ENCODE assay signal across 20 mouse cellular contexts in the genomic region with DNA sequence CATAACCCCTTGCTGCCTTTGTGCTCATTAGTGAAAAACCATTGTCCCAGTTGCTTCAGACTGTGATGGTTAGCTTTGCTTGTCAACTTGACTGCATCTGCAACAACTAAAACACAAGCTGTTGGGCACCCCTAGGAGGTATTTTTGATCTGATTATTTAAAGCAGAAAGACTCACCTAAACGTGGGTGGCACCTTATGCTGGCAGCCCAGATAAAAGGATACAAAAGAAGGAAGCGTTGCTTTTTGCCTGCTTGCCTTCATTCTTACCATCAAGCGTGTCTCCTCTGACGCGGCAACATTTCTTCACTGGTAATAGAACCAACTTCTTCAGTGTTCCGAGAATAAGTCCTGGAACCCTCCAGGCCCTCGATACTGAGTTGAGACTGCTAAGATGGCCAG.
DNase-seq lines count a peak whose midpoint lies in the region; TF ChIP-seq lines count a peak whose summit lies in the region.
"Had no signal": no experiment of that assay in that cellular context is flagged by ENCODE, and none has a peak within 500 bp of the region (broad histone marks: within the 10 kb centered on the region; RNA-seq: fewer than 3 reads in every experiment).

No protein-coding gene starts in this region.

- TF ChIP-seq EP300 in CH12.LX (IDR thresholded peaks at IDR 0.05; ENCODE audit: low read length), result no peak

- H3K36me3 ChIP-seq in CH12.LX (replicated peaks in 1 of 2; ENCODE audit: control insufficient read depth in 1 of 2, insufficient read depth in 1 of 2, low read length in 1 of 2), result no peaks in the 10 kb centered on the region
- no peaks in the 10 kb centered on the region for H3K36me3 ChIP-seq in myocyte (ENCODE audit: control insufficient read depth, insufficient read depth)
- H3K36me3 ChIP-seq: forebrain, embryonic 10.5 days; heart, embryonic 10.5 days; intestine, embryonic 15.5 days; stomach, embryonic 15.5 days had no signal

- H3ac ChIP-seq in myocyte (ENCODE audit: control insufficient read depth, insufficient read length), result no peak overlapping the region

- no peaks in the 10 kb centered on the region for H3K79me2 ChIP-seq in CH12.LX (replicated peaks; ENCODE audit: control insufficient read depth, extremely low read depth, insufficient read depth, poor library complexity, severe bottlenecking)
- H3K79me2 ChIP-seq in myocyte (ENCODE audit: control insufficient read depth, insufficient read depth), result no peaks in the 10 kb centered on the region

- no peak overlapping the region for H3K9ac ChIP-seq in CH12.LX (ENCODE audit: insufficient read depth, low read depth)
- H3K9ac ChIP-seq: intestine, embryonic 15.5 days; stomach, embryonic 15.5 days had no signal

- no peak overlapping the region for H3K27ac ChIP-seq in CH12.LX (ENCODE audit: insufficient read depth, low read depth)
- H3K27ac ChIP-seq: forebrain, embryonic 10.5 days; heart, embryonic 10.5 days; intestine, embryonic 15.5 days; macrophage; stomach, embryonic 15.5 days had no signal

- no peaks in the 10 kb centered on the region for H3K4me1 ChIP-seq in CH12.LX (ENCODE audit: control insufficient read depth in 1 of 2, insufficient read depth in 2 of 2)
- H3K4me1 ChIP-seq: heart, embryonic 10.5 days; intestine, embryonic 15.5 days; stomach, embryonic 15.5 days had no signal

- no peak for TF ChIP-seq RAD21 in CH12.LX (IDR thresholded peaks at IDR 0.05; ENCODE audit: low read depth, low read length)

- no peak overlapping the region for H3K4me3 ChIP-seq in CH12.LX (replicated peaks in 1 of 3; ENCODE audit: low read depth in 2 of 3, low read length in 2 of 3, poor library complexity in 1 of 3)
- H3K4me3 ChIP-seq in myocyte, result no peak overlapping the region
- H3K4me3 ChIP-seq: forebrain, embryonic 10.5 days; heart, embryonic 10.5 days; intestine, embryonic 15.5 days; stomach, embryonic 15.5 days had no signal

- H3K27me3 ChIP-seq in CH12.LX (replicated peaks) (peaks cover 93% of the 10 kb centered on the region), myocyte (ENCODE audit: control insufficient read depth, insufficient read depth, insufficient read length) (no peaks in the 10 kb centered on the region)
- H3K27me3 ChIP-seq: intestine, embryonic 15.5 days; stomach, embryonic 15.5 days had no signal

- dilution Hi-C loops in CH12.LX (cut with MboI; ENCODE audit: extremely low pct_ligation_motif_present, extremely low pct_unique_long_range_greater_than_20kb, low sequenced_read_pairs), result no loop called here

- TF ChIP-seq POLR2A in CH12.LX (IDR thresholded peaks at IDR 0.05; ENCODE audit: low read depth, low read length), result no peak
- no peak for TF ChIP-seq POLR2A in myocyte (IDR thresholded peaks at IDR 0.05; ENCODE audit: insufficient read length, low read depth)

- intact Hi-C loops in left cerebral cortex, postnatal 36 days (cut with DNase I), result no loop called here

- H3K4me2 ChIP-seq in CH12.LX (ENCODE audit: insufficient read depth, low read depth, poor library complexity, severe bottlenecking) (peak overlapping the region; percentile 13), myocyte (ENCODE audit: low read depth) (peak overlapping the region; percentile 48)
- H3K4me2 ChIP-seq: intestine, embryonic 15.5 days; stomach, embryonic 15.5 days had no signal

- no peaks in the 10 kb centered on the region for H3K9me3 ChIP-seq in CH12.LX (replicated peaks; ENCODE audit: low read length)
- H3K9me3 ChIP-seq: forebrain, embryonic 10.5 days; heart, embryonic 10.5 days; intestine, embryonic 15.5 days; stomach, embryonic 15.5 days had no signal

- no peak for TF ChIP-seq CTCF in CH12.LX (conservative IDR thresholded peaks at IDR 0.05 in 1 of 2, IDR thresholded peaks at IDR 0.05 in 1 of 2; ENCODE audit: low read depth in 2 of 2, low read length in 2 of 2)

- in situ Hi-C loops in CH12.LX (cut with MboI; ENCODE audit: low pct_ligation_motif_present, low pct_unique_long_range_greater_than_20kb, low sequenced_read_pairs), result no loop called here

- DNase-seq in layer of hippocampus, adult 18-20 months (ENCODE audit: low spot score in 2 of 2), result peak; percentile 33 to 59
- DNase-seq in layer of hippocampus, adult 11-12 months (ENCODE audit: low spot score), result no peak
- peak; percentile 17 to 22 for DNase-seq in left cerebral cortex, postnatal 36 days (ENCODE audit: low spot score in 2 of 2)
- no peak for DNase-seq in left cerebral cortex, adult 11 months (ENCODE audit: low spot score)
- no peak for DNase-seq in CH12.LX (ENCODE audit: extremely low read depth)
- DNase-seq in yolk sac, embryonic 10.5 days (ENCODE audit: low spot score), result no peak
- DNase-seq: adrenal gland, adult 8-10 months; cerebellum, adult 18-20 months; cerebellum, postnatal 14 days; gastrocnemius, postnatal 10 days; heart, postnatal 4 days; kidney, adult 8-10 months; kidney, postnatal 10 days; thymus, adult 18-20 months had no signal

TF ChIP-seq in CH12.LX, 34 proteins besides CTCF, POLR2A, EP300 and RAD21:
- no peak for TF ChIP-seq IRF4 (IDR thresholded peaks at IDR 0.05; ENCODE audit: low read depth, low read length)
- no peak for TF ChIP-seq BHLHE40 (IDR thresholded peaks at IDR 0.05; ENCODE audit: low read depth, low read length)
- TF ChIP-seq NRF1 (IDR thresholded peaks at IDR 0.05; ENCODE audit: low read depth, low read length), result no peak
- TF ChIP-seq ZKSCAN1 (IDR thresholded peaks at IDR 0.05; ENCODE audit: borderline replicate concordance, low read depth, low read length), result no peak
- no peak for TF ChIP-seq GABPA (IDR thresholded peaks at IDR 0.05; ENCODE audit: insufficient replicate concordance, low read depth, low read length)
- no peak for TF ChIP-seq PAX5 (IDR thresholded peaks at IDR 0.05; ENCODE audit: low read length)
- no peak for TF ChIP-seq E2F4 (IDR thresholded peaks at IDR 0.05; ENCODE audit: insufficient replicate concordance, low read depth, low read length)

TF ChIP-seq in myocyte, 11 proteins besides CTCF, POLR2A, EP300 and RAD21:
- TF ChIP-seq USF1 (IDR thresholded peaks at IDR 0.05; ENCODE audit: low read depth) (no peak), REST (IDR thresholded peaks at IDR 0.05; ENCODE audit: insufficient read depth, insufficient read length) (no peak), TCF12 (IDR thresholded peaks at IDR 0.05; ENCODE audit: insufficient read depth, poor library complexity, severe bottlenecking) (no peak), MYOG (IDR thresholded peaks at IDR 0.05; ENCODE audit: control insufficient read depth in 1 of 3, insufficient read depth in 1 of 3, insufficient read length in 2 of 3, low read depth in 2 of 3) (no peak), CEBPB (IDR thresholded peaks at IDR 0.05; ENCODE audit: insufficient read depth, poor library complexity, severe bottlenecking) (no peak), TCF3 (IDR thresholded peaks at IDR 0.05; ENCODE audit: insufficient read length, low read depth) (no peak), E2F4 (IDR thresholded peaks at IDR 0.05; ENCODE audit: insufficient read depth) (no peak), SRF (IDR thresholded peaks at IDR 0.05; ENCODE audit: control insufficient read depth, insufficient read length, low read depth) (no peak), MYOD1 (IDR thresholded peaks at IDR 0.05; ENCODE audit: control insufficient read depth in 1 of 3, insufficient read length in 2 of 3, low read depth in 2 of 3) (no peak), POLR2AphosphoS2 (IDR thresholded peaks at IDR 0.05; ENCODE audit: insufficient read length, low read depth) (no peak), MAX (IDR thresholded peaks at IDR 0.05; ENCODE audit: low read depth) (no peak)

Comparison
In these comparisons a context has a peak if more than half of its experiments do, and no peak if none do; other contexts are left out.
1. DNase-seq: peak in layer of hippocampus, adult 18-20 months (2 of 2) and left cerebral cortex, postnatal 36 days (2 of 2); none in layer of hippocampus, adult 11-12 months (single experiment), left cerebral cortex, adult 11 months (single experiment), CH12.LX (single experiment) and yolk sac, embryonic 10.5 days (single experiment).